Mouse (Mus musculus): ENCODE results near the gene Gm30191.

DNA sequence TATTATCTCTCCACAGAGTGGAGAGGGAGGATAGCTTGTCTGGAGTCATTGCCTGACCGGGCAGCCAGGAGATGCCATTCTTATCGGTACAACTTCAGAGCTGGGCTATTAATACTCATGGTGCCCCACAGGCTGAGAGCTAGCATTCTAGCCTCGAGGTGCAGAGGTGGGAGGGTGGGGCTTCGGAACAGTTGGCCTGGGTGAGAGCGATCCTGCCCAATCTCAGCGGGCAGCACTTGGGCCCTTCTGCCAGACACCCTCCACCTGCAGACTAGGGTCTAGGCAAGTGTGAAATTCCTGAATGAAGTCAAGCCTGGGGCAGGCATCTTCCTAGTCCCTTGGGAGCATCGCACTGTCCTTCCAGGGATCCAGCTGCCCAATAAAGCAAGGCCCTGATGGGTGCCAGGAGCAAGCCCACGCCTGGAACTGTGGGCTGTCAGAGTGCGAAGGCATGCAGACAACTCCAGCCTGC, 47.0 kb downstream of the Gm30191 start:
- no peak for TF ChIP-seq GATA1 (IDR thresholded peaks at IDR 0.05; ENCODE audit: borderline replicate concordance, low read length)
- no peak for TF ChIP-seq FLI1 (IDR thresholded peaks at IDR 0.05; ENCODE audit: low read length)

Data from megakaryocyte, embryonic 14.5 days (primary cell).